Mouse (Mus musculus) neural tube, embryonic 13.5 days (tissue): ENCODE data around the gene Prcp. TPM values are rescaled to one million over a fixed set of nuclear protein-coding genes. Genes with fewer than 3 reads are reported as not detected.

Source experiments
- ATAC-seq: fragments of 200-750 bp; cut with Nextera tagmentation; 2 replicates; pipeline ENCODE4 v1.8.0; 2017; ENCODE audit warnings: low read depth, mild to moderate bottlenecking, moderate TSS enrichment, moderate library complexity
- H3K27ac ChIP-seq: fragments of 300-500 bp; sonication (generic); replicated peaks from 2 replicates; pipeline ENCODE4 v1.5.1; 2015; ENCODE audit warnings: moderate library complexity, mild to moderate bottlenecking, inconsistent platforms
- H3K27me3 ChIP-seq: fragments of 300-500 bp; sonication (generic); 2 replicates; pipeline ENCODE4 v1.6.1; 2015; ENCODE audit warnings: mild to moderate bottlenecking, inconsistent platforms
- H3K36me3 ChIP-seq: fragments of 300-500 bp; sonication (generic); 2 replicates; pipeline ENCODE4 v1.6.1; 2015; ENCODE audit warnings: mild to moderate bottlenecking, inconsistent platforms
- H3K4me1 ChIP-seq: fragments of 300-500 bp; sonication (generic); replicated peaks from 2 replicates; pipeline ENCODE4 v1.6.1; 2015; ENCODE audit warnings: inconsistent platforms
- H3K4me2 ChIP-seq: fragments of 300-500 bp; sonication (generic); 2 replicates; pipeline ENCODE4 v1.6.1; 2015; ENCODE audit warnings: inconsistent platforms, mild to moderate bottlenecking, moderate library complexity
- H3K4me3 ChIP-seq: fragments of 300-500 bp; sonication (generic); 2 replicates; pipeline ENCODE4 v1.5.1; 2015; ENCODE audit warnings: mild to moderate bottlenecking, inconsistent platforms
- H3K9ac ChIP-seq: fragments of 300-500 bp; sonication (generic); 2 replicates; pipeline ENCODE4 v1.6.1; 2015; ENCODE audit warnings: moderate library complexity, mild to moderate bottlenecking, inconsistent platforms
- H3K9me3 ChIP-seq: fragments of 300-500 bp; sonication (generic); 2 replicates; pipeline ENCODE4 v1.6.1; 2016; ENCODE audit warnings: inconsistent platforms
- WGBS: fragments of 180-500 bp; shearing (Covaris S2); methylation state at CpG from one replicate; pipeline ENCODE4 v1.1.7; 2015; 5-methylcytosine and 5-hydroxymethylcytosine counted together
- polyA plus RNA-seq: library from polyadenylated mRNA; unstranded; fragments of >200 nt; fragmentation: Nextera tagmentation; extraction: Ambion mirVana; gene quantifications from 2 replicates; pipeline ENCODE4 v1.2.1, GENCODE M21; 2015

The Prcp gene
- polyA plus RNA-seq, 1 experiment from 2014 or later = 22.0 TPM

GRCm38 (mm10) chr7:92874761-92875408 lies 615 bp downstream of the Prcp start:
- Histone ChIP-seq H3K36me3 (no peaks in the 10 kb centered on the region), H3K4me1 (peaks cover 32% of the 10 kb centered on the region), H3K27ac (peak overlapping the region; percentile 98), H3K9me3 (no peaks in the 10 kb centered on the region), H3K9ac (peak overlapping the region; percentile 85), H3K27me3 (no peaks in the 10 kb centered on the region), H3K4me3 (peak overlapping the region; percentile 61), H3K4me2 (peak overlapping the region; percentile 64)
- peak; percentile 92 for ATAC-seq
- WGBS = under 1% methylated on average over 29 of the region's 29 CpGs

- Histone ChIP-seq H3K4me1 (peaks cover 32% of the 10 kb centered on the region), H3K9me3 (no peaks in the 10 kb centered on the region), H3K4me3 (peak overlapping the region; percentile 61), H3K36me3 (no peaks in the 10 kb centered on the region), H3K4me2 (peak overlapping the region; percentile 64), H3K27ac (peak overlapping the region; percentile 98; the same call in 1 of the 2 replicates), H3K27me3 (no peaks in the 10 kb centered on the region), H3K9ac (peak overlapping the region; percentile 85)
- no peak for ATAC-seq
- 40% methylated on average over 3 of the region's 3 CpGs for WGBS
Observed at GRCm38 (mm10) chr7:92876066-92876465, 1.8 kb downstream of the Prcp start.

GRCm38 (mm10) chr7:92876538-92876937 lies 2.3 kb downstream of the Prcp start:
- 37% methylated on average over 7 of the region's 7 CpGs for WGBS
- Histone ChIP-seq H3K27ac (peak overlapping the region; percentile 98), H3K9ac (peak overlapping the region; percentile 85; the same call in 1 of the 2 replicates)

GRCm38 (mm10) chr7:92878575-92879285 lies 4.5 kb downstream of the Prcp start:
- 86% methylated on average over 7 of the region's 7 CpGs for WGBS
- Histone ChIP-seq H3K4me3 (no peak overlapping the region), H3K27ac (no peak overlapping the region), H3K9me3 (no peaks in the 10 kb centered on the region), H3K9ac (no peak overlapping the region), H3K27me3 (no peaks in the 10 kb centered on the region), H3K4me1 (peaks cover 29% of the 10 kb centered on the region), H3K4me2 (no peak overlapping the region), H3K36me3 (no peaks in the 10 kb centered on the region)
- ATAC-seq = no peak

More at GRCm38 (mm10) chr7:92876538-92876937, 2.3 kb downstream of the Prcp start:
- Histone ChIP-seq H3K9me3 (no peaks in the 10 kb centered on the region), H3K4me2 (peak overlapping the region; percentile 64), H3K36me3 (no peaks in the 10 kb centered on the region), H3K4me1 (peaks cover 32% of the 10 kb centered on the region), H3K27me3 (no peaks in the 10 kb centered on the region), H3K4me3 (peak overlapping the region; percentile 61)
- no peak for ATAC-seq

- H3K27ac ChIP-seq = no peak overlapping the region
- WGBS = 88% methylated on average over 9 of the region's 9 CpGs
- H3K4me1 ChIP-seq = 0 out of 2 replicates have a peak, but pooled peaks cover 4% of the 10 kb centered on the region
- H3K36me3 ChIP-seq = no peaks in the 10 kb centered on the region
- no peak overlapping the region for H3K4me2 ChIP-seq
- no peak overlapping the region for H3K9ac ChIP-seq
- no peaks in the 10 kb centered on the region for H3K27me3 ChIP-seq
- no peaks in the 10 kb centered on the region for H3K9me3 ChIP-seq
- ATAC-seq = no peak
- H3K4me3 ChIP-seq = no peak overlapping the region
Observed at GRCm38 (mm10) chr7:92883850-92884716, 9.8 kb downstream of the Prcp start.

GRCm38 (mm10) chr7:92884998-92885660 lies 10.9 kb downstream of the Prcp start:
- Histone ChIP-seq H3K36me3 (no peaks in the 10 kb centered on the region), H3K4me1 (0 out of 2 replicates have a peak, but pooled peaks cover 5% of the 10 kb centered on the region), H3K9ac (no peak overlapping the region), H3K27ac (no peak overlapping the region), H3K27me3 (no peaks in the 10 kb centered on the region), H3K4me2 (no peak overlapping the region), H3K9me3 (no peaks in the 10 kb centered on the region), H3K4me3 (no peak overlapping the region)
- no peak for ATAC-seq
- WGBS = 80% methylated on average over 6 of the region's 6 CpGs

GRCm38 (mm10) chr7:92886801-92887200 lies 12.5 kb downstream of the Prcp start:
- Histone ChIP-seq H3K27ac (no peak overlapping the region), H3K27me3 (no peaks in the 10 kb centered on the region), H3K4me2 (no peak overlapping the region), H3K36me3 (no peaks in the 10 kb centered on the region), H3K4me3 (no peak overlapping the region), H3K4me1 (0 out of 2 replicates have a peak, but pooled peaks cover 7% of the 10 kb centered on the region), H3K9me3 (no peaks in the 10 kb centered on the region), H3K9ac (no peak overlapping the region)
- WGBS = 86% methylated on average over 7 of the region's 7 CpGs
- no peak for ATAC-seq

- ATAC-seq = no peak
- H3K4me1 ChIP-seq = 0 out of 2 replicates have a peak, but pooled peaks cover 7% of the 10 kb centered on the region
- H3K9ac ChIP-seq = no peak overlapping the region
- no peaks in the 10 kb centered on the region for H3K27me3 ChIP-seq
- H3K27ac ChIP-seq = no peak overlapping the region
- no peak overlapping the region for H3K4me2 ChIP-seq
- H3K9me3 ChIP-seq = no peaks in the 10 kb centered on the region
- H3K4me3 ChIP-seq = no peak overlapping the region
- 90% methylated on average over 5 of the region's 5 CpGs for WGBS
- no peaks in the 10 kb centered on the region for H3K36me3 ChIP-seq
Observed at GRCm38 (mm10) chr7:92887230-92887629, 13.0 kb downstream of the Prcp start.

- WGBS = 35% methylated on average over 1 of the region's 1 CpGs
- no peak overlapping the region for H3K4me3 ChIP-seq
- H3K4me2 ChIP-seq = no peak overlapping the region
- no peaks in the 10 kb centered on the region for H3K9me3 ChIP-seq
- no peak for ATAC-seq
- no peak overlapping the region for H3K9ac ChIP-seq
- H3K4me1 ChIP-seq = 0 out of 2 replicates have a peak, but pooled peaks cover 3% of the 10 kb centered on the region
- no peak overlapping the region for H3K27ac ChIP-seq
- no peaks in the 10 kb centered on the region for H3K27me3 ChIP-seq
- H3K36me3 ChIP-seq = no peaks in the 10 kb centered on the region
Observed at GRCm38 (mm10) chr7:92890211-92890610, 15.9 kb downstream of the Prcp start.

GRCm38 (mm10) chr7:92890618-92891230 lies 16.5 kb downstream of the Prcp start:
- no peaks in the 10 kb centered on the region for H3K27me3 ChIP-seq
- no peak overlapping the region for H3K4me2 ChIP-seq
- H3K9ac ChIP-seq = no peak overlapping the region
- WGBS = 35% methylated on average over 4 of the region's 4 CpGs
- H3K9me3 ChIP-seq = no peaks in the 10 kb centered on the region
- H3K36me3 ChIP-seq = no peaks in the 10 kb centered on the region
- 0 out of 2 replicates have a peak, but pooled peaks cover 3% of the 10 kb centered on the region for H3K4me1 ChIP-seq
- ATAC-seq = no peak
- no peak overlapping the region for H3K27ac ChIP-seq
- H3K4me3 ChIP-seq = no peak overlapping the region

- H3K4me3 ChIP-seq = no peak overlapping the region
- no peak overlapping the region for H3K9ac ChIP-seq
- H3K4me2 ChIP-seq = no peak overlapping the region
- H3K27me3 ChIP-seq = no peaks in the 10 kb centered on the region
- H3K27ac ChIP-seq = no peak overlapping the region
- 0 out of 2 replicates have a peak, but pooled peaks cover 3% of the 10 kb centered on the region for H3K4me1 ChIP-seq
- H3K36me3 ChIP-seq = no peaks in the 10 kb centered on the region
- 55% methylated on average over 3 of the region's 3 CpGs for WGBS
- H3K9me3 ChIP-seq = no peaks in the 10 kb centered on the region
- no peak for ATAC-seq
Observed at GRCm38 (mm10) chr7:92893478-92893877, 19.2 kb downstream of the Prcp start.
